Mouse (Mus musculus): ENCODE data around the gene Psmb9. TPM values are rescaled to one million over a fixed set of nuclear protein-coding genes. Genes with fewer than 3 reads are reported as not detected.

Psmb9 gene
- polyA plus RNA-seq, 1 experiment = 32.2 TPM

DNA sequence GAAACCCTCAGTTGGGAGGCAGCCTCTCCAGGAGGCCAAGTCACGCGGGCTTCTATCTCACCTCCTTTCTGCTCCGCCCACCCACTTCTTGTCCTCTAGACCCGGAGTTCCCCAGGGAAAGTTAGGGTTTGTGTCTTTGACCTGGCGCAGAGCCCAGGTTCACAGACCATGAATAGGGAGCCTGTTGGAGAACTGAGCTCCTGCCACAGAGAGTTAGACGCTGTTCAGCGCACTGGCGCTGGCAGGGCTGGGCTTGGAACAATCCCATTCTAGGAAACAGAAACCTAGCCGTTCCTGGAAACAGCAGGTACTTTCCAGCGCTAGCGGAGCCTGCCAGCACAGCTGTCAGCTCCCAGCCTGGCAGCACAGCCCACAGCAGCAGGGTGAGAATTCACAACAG is 31.1 kb upstream of the Psmb9 start:
- H3K36me3 ChIP-seq (replicated peaks; ENCODE audit: low read length) = peaks cover 49% of the 10 kb centered on the region
- H3K9me3 ChIP-seq = no peaks in the 10 kb centered on the region
- peaks cover 27% of the 10 kb centered on the region for H3K4me1 ChIP-seq
- no peaks in the 10 kb centered on the region for H3K27me3 ChIP-seq (replicated peaks)
- peak overlapping the region; percentile 69 for H3K4me3 ChIP-seq (replicated peaks)
- TF ChIP-seq FLI1 (IDR thresholded peaks at IDR 0.05; ENCODE audit: low read length) (no peak), GATA1 (IDR thresholded peaks at IDR 0.05; ENCODE audit: borderline replicate concordance, low read length) (no peak)

- Histone ChIP-seq H3K4me3 (replicated peaks) (no peak overlapping the region), H3K27me3 (replicated peaks) (no peaks in the 10 kb centered on the region), H3K9me3 (no peaks in the 10 kb centered on the region), H3K36me3 (replicated peaks; ENCODE audit: low read length) (peaks cover 56% of the 10 kb centered on the region), H3K4me1 (peaks cover 27% of the 10 kb centered on the region)
- TF ChIP-seq FLI1 (IDR thresholded peaks at IDR 0.05; ENCODE audit: low read length) = no peak
- TF ChIP-seq GATA1 (IDR thresholded peaks at IDR 0.05; ENCODE audit: borderline replicate concordance, low read length) = no peak
Observed at GRCm38 (mm10) chr17:34217986-34218385, 30.4 kb upstream of the Psmb9 start.

GRCm38 (mm10) chr17:34217216-34217928 is 29.8 kb upstream of the Psmb9 start:
- H3K27me3 ChIP-seq (replicated peaks) = no peaks in the 10 kb centered on the region
- TF ChIP-seq GATA1 (IDR thresholded peaks at IDR 0.05; ENCODE audit: borderline replicate concordance, low read length) = no peak
- no peak for TF ChIP-seq FLI1 (IDR thresholded peaks at IDR 0.05; ENCODE audit: low read length)
- H3K4me3 ChIP-seq (replicated peaks) = no peak overlapping the region
- H3K4me1 ChIP-seq = peaks cover 31% of the 10 kb centered on the region
- H3K36me3 ChIP-seq (replicated peaks; ENCODE audit: low read length) = peaks cover 62% of the 10 kb centered on the region
- no peaks in the 10 kb centered on the region for H3K9me3 ChIP-seq

DNA sequence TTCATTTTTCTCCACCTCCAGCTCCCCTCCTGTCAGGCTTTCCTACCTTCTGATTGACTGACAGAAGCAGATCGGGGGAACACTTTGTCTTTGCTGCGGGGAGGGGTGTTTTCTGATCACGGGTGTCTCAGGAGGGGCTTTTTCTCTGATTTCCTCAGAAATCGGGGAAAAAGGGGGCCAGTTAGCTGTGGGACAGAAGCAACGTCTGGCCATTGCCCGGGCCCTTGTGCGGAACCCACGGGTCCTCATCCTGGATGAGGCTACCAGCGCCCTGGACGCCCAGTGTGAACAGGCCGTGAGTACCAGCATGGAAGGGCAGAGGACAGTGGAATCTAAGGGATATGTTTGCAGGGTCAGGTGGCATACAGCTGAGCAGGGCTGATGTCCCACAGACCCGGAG is 27.6 kb upstream of the Psmb9 start:
- H3K27me3 ChIP-seq (replicated peaks) = no peaks in the 10 kb centered on the region
- no peak overlapping the region for H3K4me3 ChIP-seq (replicated peaks)
- TF ChIP-seq FLI1 (IDR thresholded peaks at IDR 0.05; ENCODE audit: low read length) (no peak), GATA1 (IDR thresholded peaks at IDR 0.05; ENCODE audit: borderline replicate concordance, low read length) (no peak)
- H3K36me3 ChIP-seq (replicated peaks; ENCODE audit: low read length) = peaks cover 76% of the 10 kb centered on the region
- H3K4me1 ChIP-seq = peaks cover 53% of the 10 kb centered on the region
- no peaks in the 10 kb centered on the region for H3K9me3 ChIP-seq

- Histone ChIP-seq H3K4me3 (replicated peaks) (no peak overlapping the region), H3K9me3 (0 out of 2 replicates have a peak, but pooled peaks cover 4% of the 10 kb centered on the region), H3K4me1 (peaks cover 65% of the 10 kb centered on the region), H3K36me3 (replicated peaks; ENCODE audit: low read length) (peaks cover 87% of the 10 kb centered on the region), H3K27me3 (replicated peaks) (no peaks in the 10 kb centered on the region)
- TF ChIP-seq GATA1 (IDR thresholded peaks at IDR 0.05; ENCODE audit: borderline replicate concordance, low read length) (no peak), FLI1 (IDR thresholded peaks at IDR 0.05; ENCODE audit: low read length) (no peak)
Observed at GRCm38 (mm10) chr17:34213936-34214335, 26.4 kb upstream of the Psmb9 start.

DNA sequence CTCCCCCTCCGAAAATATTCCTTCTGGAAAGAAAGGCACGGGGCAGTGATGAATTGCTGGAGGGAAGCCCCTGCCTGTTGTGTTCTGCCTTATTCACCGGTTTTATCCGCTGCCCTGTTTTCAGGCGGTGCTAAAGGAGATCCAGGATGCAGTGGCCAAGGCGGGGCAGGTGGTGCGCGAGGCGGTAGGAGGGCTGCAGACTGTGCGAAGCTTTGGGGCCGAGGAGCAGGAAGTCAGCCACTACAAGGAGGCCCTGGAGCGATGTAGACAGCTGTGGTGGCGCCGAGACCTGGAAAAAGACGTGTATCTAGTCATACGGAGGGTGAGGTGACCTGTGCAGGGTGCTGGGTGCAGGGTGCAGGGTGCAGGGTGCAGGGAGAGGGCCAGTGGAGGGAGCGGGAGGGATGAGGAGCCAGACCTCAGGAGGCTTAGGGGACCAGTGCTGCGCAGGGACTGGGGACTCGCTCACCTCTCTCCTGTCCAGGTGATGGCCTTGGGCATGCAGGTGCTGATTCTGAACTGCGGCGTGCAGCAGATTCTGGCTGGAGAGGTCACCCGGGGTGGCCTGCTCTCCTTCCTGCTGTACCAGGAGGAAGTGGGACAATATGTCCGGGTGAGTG is 24.3 kb upstream of the Psmb9 start:
- Histone ChIP-seq H3K4me3 (replicated peaks) (peak overlapping the region; percentile 80), H3K4me1 (peaks cover 63% of the 10 kb centered on the region), H3K9me3 (0 out of 2 replicates have a peak, but pooled peaks cover 4% of the 10 kb centered on the region), H3K27me3 (replicated peaks) (no peaks in the 10 kb centered on the region), H3K36me3 (replicated peaks; ENCODE audit: low read length) (peaks cover 84% of the 10 kb centered on the region)
- TF ChIP-seq GATA1 (IDR thresholded peaks at IDR 0.05; ENCODE audit: borderline replicate concordance, low read length) (no peak), FLI1 (IDR thresholded peaks at IDR 0.05; ENCODE audit: low read length) (no peak)

GRCm38 (mm10) chr17:34210599-34210998 is 23.0 kb upstream of the Psmb9 start:
- TF ChIP-seq FLI1 (IDR thresholded peaks at IDR 0.05; ENCODE audit: low read length) = 0 out of 2 replicates have a peak, but pooled peaks have one; percentile 8
- TF ChIP-seq GATA1 (IDR thresholded peaks at IDR 0.05; ENCODE audit: borderline replicate concordance, low read length) = peak; percentile 99
- H3K36me3 ChIP-seq (replicated peaks; ENCODE audit: low read length) = peaks cover 80% of the 10 kb centered on the region
- H3K4me3 ChIP-seq (replicated peaks) = peak overlapping the region; percentile 81
- H3K4me1 ChIP-seq = peaks cover 72% of the 10 kb centered on the region
- H3K9me3 ChIP-seq = 0 out of 2 replicates have a peak, but pooled peaks cover 4% of the 10 kb centered on the region
- H3K27me3 ChIP-seq (replicated peaks) = no peaks in the 10 kb centered on the region

DNA sequence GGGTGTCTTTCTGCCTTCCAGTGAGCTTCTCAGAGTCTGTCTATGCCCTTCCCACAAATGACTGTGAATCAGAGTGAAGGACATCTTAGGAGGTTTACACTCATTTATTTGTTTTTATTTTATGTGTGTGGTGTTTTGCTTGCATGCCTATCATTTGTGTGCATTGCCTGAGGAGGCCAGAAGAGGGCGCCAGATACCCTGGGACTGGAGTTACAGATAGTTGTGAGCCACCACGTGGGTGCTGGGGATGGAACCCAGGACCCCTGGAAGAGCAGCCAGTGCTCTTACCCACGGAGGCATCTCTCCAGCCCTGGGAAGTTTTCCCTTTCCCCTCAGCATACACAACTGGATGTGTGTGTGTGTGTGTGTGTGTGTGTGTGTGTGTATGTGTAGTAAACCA is 22.1 kb upstream of the Psmb9 start:
- no peak for TF ChIP-seq FLI1 (IDR thresholded peaks at IDR 0.05; ENCODE audit: low read length)
- no peak for TF ChIP-seq GATA1 (IDR thresholded peaks at IDR 0.05; ENCODE audit: borderline replicate concordance, low read length)
- Histone ChIP-seq H3K36me3 (replicated peaks; ENCODE audit: low read length) (peaks cover 74% of the 10 kb centered on the region), H3K4me1 (peaks cover 77% of the 10 kb centered on the region), H3K27me3 (replicated peaks) (no peaks in the 10 kb centered on the region), H3K4me3 (replicated peaks) (no peak overlapping the region), H3K9me3 (0 out of 2 replicates have a peak, but pooled peaks cover 4% of the 10 kb centered on the region)

DNA sequence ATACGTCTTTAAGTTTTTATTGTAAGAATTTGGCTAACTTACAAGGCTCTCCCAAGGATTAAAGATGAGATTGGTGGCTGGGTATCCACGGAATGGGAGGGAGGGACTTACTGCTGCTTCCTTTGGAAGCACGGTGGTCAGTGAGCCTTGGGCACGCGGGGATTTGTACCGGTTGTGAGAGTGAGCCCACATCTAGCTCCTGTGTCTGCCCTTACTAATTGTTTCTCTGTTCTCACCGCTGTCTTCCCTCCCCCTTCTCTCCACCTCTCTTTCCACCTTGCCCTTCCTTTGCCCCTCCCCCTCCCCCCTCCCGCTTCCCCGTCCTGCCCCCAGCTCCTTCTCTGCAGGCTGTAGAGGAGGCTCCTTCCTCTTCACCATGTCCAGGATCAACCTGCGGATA is 20.9 kb upstream of the Psmb9 start:
- Histone ChIP-seq H3K27me3 (replicated peaks) (no peaks in the 10 kb centered on the region), H3K4me1 (peaks cover 84% of the 10 kb centered on the region), H3K36me3 (replicated peaks; ENCODE audit: low read length) (peaks cover 61% of the 10 kb centered on the region), H3K4me3 (replicated peaks) (no peak overlapping the region), H3K9me3 (0 out of 2 replicates have a peak, but pooled peaks cover 4% of the 10 kb centered on the region)
- TF ChIP-seq GATA1 (IDR thresholded peaks at IDR 0.05; ENCODE audit: borderline replicate concordance, low read length) (no peak), FLI1 (IDR thresholded peaks at IDR 0.05; ENCODE audit: low read length) (no peak)

DNA sequence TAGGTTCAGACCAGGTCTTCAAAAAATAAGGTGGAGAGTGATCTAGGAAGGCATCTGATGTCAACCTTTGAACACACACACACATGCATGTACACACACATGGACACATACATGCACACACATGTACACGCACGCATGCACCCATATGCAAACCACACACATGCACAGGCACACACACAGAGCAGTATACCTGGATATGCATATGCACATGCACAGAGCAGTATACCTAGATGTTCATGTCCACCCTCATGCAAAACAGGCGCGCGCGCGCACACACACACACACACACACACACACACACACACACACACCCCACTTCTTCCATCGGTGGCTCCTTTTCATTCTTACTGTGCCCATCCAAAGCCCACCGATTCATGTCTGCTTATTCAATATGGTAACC is 20.3 kb upstream of the Psmb9 start:
- Histone ChIP-seq H3K27me3 (replicated peaks) (peaks cover 2% of the 10 kb centered on the region), H3K9me3 (0 out of 2 replicates have a peak, but pooled peaks cover 4% of the 10 kb centered on the region), H3K36me3 (replicated peaks; ENCODE audit: low read length) (peaks cover 56% of the 10 kb centered on the region), H3K4me3 (replicated peaks) (peak overlapping the region; percentile 81), H3K4me1 (peaks cover 88% of the 10 kb centered on the region)
- TF ChIP-seq FLI1 (IDR thresholded peaks at IDR 0.05; ENCODE audit: low read length) = no peak
- TF ChIP-seq GATA1 (IDR thresholded peaks at IDR 0.05; ENCODE audit: borderline replicate concordance, low read length) = no peak
